Mouse (Mus musculus): Measurements from ENCODE around the gene Sugp1.
A peak's percentile ranks its signal among the peaks of the same experiment; 100 is the strongest.

Sugp1 gene

GRCm38 (mm10) chr8:70111192-70111795 lies 68.7 kb downstream of the Sugp1 start:
- no peak for DNase-seq (ENCODE audit: low spot score)

GRCm38 (mm10) chr8:70112401-70113016 lies 69.9 kb downstream of the Sugp1 start:
- DNase-seq (ENCODE audit: low spot score): no peak

GRCm38 (mm10) chr8:70114488-70114887 lies 71.9 kb downstream of the Sugp1 start:
- no peak for DNase-seq (ENCODE audit: low spot score)

- no peak for DNase-seq (ENCODE audit: low spot score)
These were observed 72.3 kb downstream of the Sugp1 start for GRCm38 (mm10) chr8:70114892-70115291.

GRCm38 (mm10) chr8:70117611-70118010 lies 75.0 kb downstream of the Sugp1 start:
- DNase-seq (ENCODE audit: low spot score): peak; percentile 20

- no peak for DNase-seq (ENCODE audit: low spot score)
These were observed 76.4 kb downstream of the Sugp1 start for GRCm38 (mm10) chr8:70118726-70119700.

GRCm38 (mm10) chr8:70120667-70121066 lies 78.1 kb downstream of the Sugp1 start, which contains the start of gene Ncan:
Ncan (minus strand) TSS chr8:70120873.
- DNase-seq (ENCODE audit: low spot score): peak; percentile 52
